Mouse (Mus musculus): ENCODE results near the gene Tnfsf8. TPM values are rescaled to one million over a fixed set of nuclear protein-coding genes. Genes with fewer than 3 reads are reported as not detected.

Tnfsf8 gene
- total RNA-seq, 2 experiments from 2014 or later: not detected

- no peak for DNase-seq
Observed at GRCm38 (mm10) chr4:63842278-63842677, 18.9 kb downstream of the Tnfsf8 start.

- peak; percentile 32 for DNase-seq
Observed at GRCm38 (mm10) chr4:63840457-63840856, 20.7 kb downstream of the Tnfsf8 start.

GRCm38 (mm10) chr4:63823136-63823535 is 38.0 kb downstream of the Tnfsf8 start:
- no peak for DNase-seq

GRCm38 (mm10) chr4:63817505-63817904 is 43.6 kb downstream of the Tnfsf8 start:
- no peak for DNase-seq

- DNase-seq: no peak
Observed at GRCm38 (mm10) chr4:63815668-63816067, 45.5 kb downstream of the Tnfsf8 start.

GRCm38 (mm10) chr4:63798083-63798482 is 63.1 kb downstream of the Tnfsf8 start:
- no peak for DNase-seq

- no peak for DNase-seq
Observed at GRCm38 (mm10) chr4:63796527-63796926, 64.6 kb downstream of the Tnfsf8 start.

GRCm38 (mm10) chr4:63792328-63792727 is 68.8 kb downstream of the Tnfsf8 start:
- DNase-seq: no peak

GRCm38 (mm10) chr4:63785466-63785865 is 75.7 kb downstream of the Tnfsf8 start:
- no peak for DNase-seq

- no peak for DNase-seq
Observed at GRCm38 (mm10) chr4:63783826-63784225, 77.3 kb downstream of the Tnfsf8 start.

GRCm38 (mm10) chr4:63782970-63783613 is 78.1 kb downstream of the Tnfsf8 start:
- no peak for DNase-seq

Other genes starting within 250 kb of the Tnfsf8 start
- not detected for gene Tex48, start 238.9 kb downstream of the Tnfsf8 start, total RNA-seq (2021)
- not detected for gene Gm11214, start 198.0 kb downstream of the Tnfsf8 start, total RNA-seq (2021)
- under 1 TPM in 1 of 2 experiments, not detected in 1; 0.07 TPM for gene Tnfsf15, start 116.2 kb downstream of the Tnfsf8 start, total RNA-seq (2021)
- 10 to 100 TPM; 40.9 to 41.6 TPM for gene Tnc, start 185.7 kb upstream of the Tnfsf8 start, total RNA-seq (2021)

Measured in heart, postnatal 4 days (tissue).